Comparison of ENCODE assay signal across 8 mouse cellular contexts in the genomic region with DNA sequence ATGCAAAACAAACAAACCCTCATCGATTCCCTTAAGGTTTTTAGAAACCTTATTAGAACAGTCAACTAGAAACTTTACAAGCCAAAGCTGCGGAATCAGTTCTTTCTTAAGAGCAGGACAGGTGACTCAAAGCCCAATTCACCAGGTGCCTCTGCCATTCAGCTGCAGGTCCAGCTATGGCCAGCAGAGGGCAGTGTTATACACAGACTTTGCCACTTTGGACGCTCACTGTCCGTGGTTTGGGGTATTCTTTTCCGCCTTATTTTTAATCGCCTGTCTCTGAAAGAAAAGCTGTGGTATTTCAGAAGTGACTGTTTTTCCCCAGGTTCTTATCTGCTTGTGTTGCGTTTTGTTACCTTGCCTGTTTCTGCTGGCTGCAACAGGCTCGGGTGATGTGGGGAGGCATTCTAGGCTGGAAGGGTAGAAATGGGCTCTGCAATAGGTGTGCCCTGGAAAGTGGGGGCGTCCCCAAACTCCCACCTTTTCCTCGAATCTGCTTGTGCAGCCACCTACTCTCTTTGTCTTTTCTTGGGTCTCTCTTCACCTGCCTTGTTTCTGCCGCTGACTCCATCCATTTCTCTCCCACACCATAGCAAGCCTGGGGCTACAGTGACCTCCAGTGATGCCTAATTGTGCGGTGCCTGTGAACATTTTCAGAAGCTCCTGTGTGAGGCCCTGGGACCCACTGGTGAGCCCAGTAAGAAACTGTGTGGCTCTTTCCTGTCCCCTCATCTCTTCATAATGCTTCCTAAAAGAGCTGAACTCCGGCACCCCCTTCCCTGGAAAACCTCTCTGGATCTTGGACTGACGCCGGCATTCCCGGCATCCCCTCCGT.
DNase-seq lines count a peak whose midpoint lies in the region; ATAC-seq and TF ChIP-seq lines count a peak whose summit lies in the region.

No protein-coding gene starts in this region.

- no peak overlapping the region for H3K4me3 ChIP-seq in kidney, adult 2 months (ENCODE audit: insufficient read depth, low read depth, low read length)
- H3K4me3 ChIP-seq in limb, embryonic 15.5 days, result peak overlapping the region; percentile 27
- peak overlapping the region; percentile 20; the same call in 1 of the 2 replicates for H3K4me3 ChIP-seq in midbrain, postnatal 0 days (ENCODE audit: low read depth, low read length)

- TF ChIP-seq POLR2A in kidney, adult 2 months (IDR thresholded peaks at IDR 0.05; ENCODE audit: low read depth, low read length), result no peak

- no peaks in the 10 kb centered on the region for H3K27me3 ChIP-seq in kidney, adult 2 months (replicated peaks; ENCODE audit: control insufficient read depth, insufficient read depth, low read length)
- no peaks in the 10 kb centered on the region for H3K27me3 ChIP-seq in limb, embryonic 15.5 days
- H3K27me3 ChIP-seq in midbrain, postnatal 0 days (ENCODE audit: insufficient read depth, low read length), result no peaks in the 10 kb centered on the region
- H3K27me3 ChIP-seq in splenic B cell, adult 2 months (ENCODE audit: control insufficient read depth, insufficient read depth, low read length, poor library complexity, severe bottlenecking), result no peaks in the 10 kb centered on the region

- 46% methylated on average over 17 of the region's 17 CpGs for WGBS in kidney, adult 2 months
- 41% methylated on average over 17 of the region's 17 CpGs for WGBS in limb, embryonic 15.5 days
- 47% methylated on average over 17 of the region's 17 CpGs for WGBS in midbrain, postnatal 0 days

- peak; percentile 73 to 83 for DNase-seq in left cerebral cortex, adult 18-20 months (ENCODE audit: low spot score in 2 of 2)
- no peak for DNase-seq in left cerebral cortex, adult 11 months (ENCODE audit: low spot score)
- peak; percentile 75 for DNase-seq in embryo, embryonic 11 days
- DNase-seq in heart, adult 8-10 months (ENCODE audit: low spot score), result peak; percentile 67
- peak; percentile 71 for DNase-seq in kidney, adult 2 months
- DNase-seq in midbrain, postnatal 0 days (ENCODE audit: low spot score), result peak; percentile 78
- peak; percentile 85 for DNase-seq in splenic B cell, adult 2 months (ENCODE audit: low read depth, low spot score)

- no peaks in the 10 kb centered on the region for H3K4me1 ChIP-seq in kidney, adult 2 months (ENCODE audit: control insufficient read depth, insufficient read depth, low read length)
- peaks cover 5% of the 10 kb centered on the region for H3K4me1 ChIP-seq in limb, embryonic 15.5 days
- no peaks in the 10 kb centered on the region for H3K4me1 ChIP-seq in midbrain, postnatal 0 days (ENCODE audit: insufficient read depth, low read length)

- no peak overlapping the region for H3K27ac ChIP-seq in kidney, adult 2 months (ENCODE audit: insufficient read depth, low read depth, low read length)
- H3K27ac ChIP-seq in limb, embryonic 15.5 days, result no peak overlapping the region
- no peak overlapping the region for H3K27ac ChIP-seq in midbrain, postnatal 0 days (ENCODE audit: low read depth, low read length)

- TF ChIP-seq CTCF in kidney, adult 2 months (conservative IDR thresholded peaks at IDR 0.05; ENCODE audit: insufficient read depth, insufficient read length, low read depth, low read length), result peak; percentile 91
- peak; percentile 94 for TF ChIP-seq CTCF in midbrain, postnatal 0 days (IDR thresholded peaks at IDR 0.05)

- no peaks in the 10 kb centered on the region for H3K9me3 ChIP-seq in limb, embryonic 15.5 days
- H3K9me3 ChIP-seq in midbrain, postnatal 0 days (ENCODE audit: low read length), result no peaks in the 10 kb centered on the region

- no peaks in the 10 kb centered on the region for H3K36me3 ChIP-seq in kidney, adult 2 months (ENCODE audit: control insufficient read depth, insufficient read depth, low read length)
- H3K36me3 ChIP-seq in limb, embryonic 15.5 days, result no peaks in the 10 kb centered on the region
- no peaks in the 10 kb centered on the region for H3K36me3 ChIP-seq in midbrain, postnatal 0 days (ENCODE audit: insufficient read depth, low read length)
- H3K36me3 ChIP-seq in splenic B cell, adult 2 months (ENCODE audit: control insufficient read depth, insufficient read depth, low read length, poor library complexity, severe bottlenecking), result no peaks in the 10 kb centered on the region

- no peak overlapping the region for H3K9ac ChIP-seq in limb, embryonic 15.5 days
- H3K9ac ChIP-seq in midbrain, postnatal 0 days (replicated peaks; ENCODE audit: low read length, poor library complexity, severe bottlenecking), result no peak overlapping the region

- H3K4me2 ChIP-seq in limb, embryonic 15.5 days, result peak overlapping the region; percentile 45
- peak overlapping the region; percentile 46 for H3K4me2 ChIP-seq in midbrain, postnatal 0 days (ENCODE audit: low read depth, low read length, poor library complexity, severe bottlenecking)

- no peak for ATAC-seq in limb, embryonic 15.5 days (ENCODE audit: insufficient number of reproducible peaks, low FRiP score, low TSS enrichment, low read depth)
- ATAC-seq in midbrain, postnatal 0 days (ENCODE audit: low FRiP score), result peak; percentile 62; the same call in 1 of the 2 replicates
